Mouse (Mus musculus) left cerebral cortex, postnatal 4 days (tissue): ENCODE measurements around the gene Klf9. TPM values are rescaled to one million over a fixed set of nuclear protein-coding genes. Genes with fewer than 3 reads are reported as not detected.
"Not testable (repeated sequence)": the region's sequence is repeated elsewhere in the genome, so short reads cannot be mapped to it uniquely, and the experiment has no call there.

Experiments
- DNase-seq: peaks from one replicate; pipeline ENCODE4 v3.0.0-alpha.2; 2022
- intact Hi-C: fragments of 180-260 bp; cut with DNase I; formaldehyde crosslinking; loops from one replicate; pipeline ENCODE4 v1.15.1; 2025
- total RNA-seq, 2 experiments: library from RNA; stranded (reverse); gene quantifications; 2 replicates each; pipeline ENCODE4 v1.2.3; 2021

The Klf9 gene
- total RNA-seq, 2 experiments from 2014 or later: 44.2 to 46.4 TPM

GRCm38 (mm10) chr19:23139756-23140470, 1.1 kb upstream of the Klf9 start:
- intact Hi-C loops: loop anchor here (5.0 kb wide), 3 partner anchors 133 to 223 kb away; no protein-coding TSS in a partner anchor
- DNase-seq: no peak

- DNase-seq: peak; percentile 81
- intact Hi-C loops: no loop called here
These were observed 610 bp downstream of the Klf9 start for GRCm38 (mm10) chr19:23141391-23142281.

GRCm38 (mm10) chr19:23142427-23143073, 1.5 kb downstream of the Klf9 start:
- intact Hi-C loops: no loop called here
- DNase-seq: no peak

GRCm38 (mm10) chr19:23143074-23143445, 2.0 kb downstream of the Klf9 start:
- intact Hi-C loops: no loop called here
- DNase-seq: no peak

GRCm38 (mm10) chr19:23143541-23143940, 2.5 kb downstream of the Klf9 start:
- DNase-seq: no peak
- intact Hi-C loops: no loop called here

GRCm38 (mm10) chr19:23144031-23144430, 3.0 kb downstream of the Klf9 start:
- no peak for DNase-seq
- intact Hi-C loops: no loop called here

GRCm38 (mm10) chr19:23145146-23145545, 4.1 kb downstream of the Klf9 start:
- intact Hi-C loops: no loop called here
- no peak for DNase-seq

GRCm38 (mm10) chr19:23145575-23145974, 4.5 kb downstream of the Klf9 start:
- intact Hi-C loops, DNase-seq: not testable (repeated sequence)

- peak; percentile 65 for DNase-seq
- intact Hi-C loops: no loop called here
These were observed 5.4 kb downstream of the Klf9 start for GRCm38 (mm10) chr19:23146409-23146861.

GRCm38 (mm10) chr19:23147026-23147966, 6.3 kb downstream of the Klf9 start:
- intact Hi-C loops: no loop called here
- no peak for DNase-seq

GRCm38 (mm10) chr19:23149465-23150410, 8.7 kb downstream of the Klf9 start:
- no peak for DNase-seq
- intact Hi-C loops: no loop called here

GRCm38 (mm10) chr19:23150556-23151265, 9.7 kb downstream of the Klf9 start:
- intact Hi-C loops: no loop called here
- DNase-seq: no peak

- intact Hi-C loops: no loop called here
- DNase-seq: no peak
These were observed 10.6 kb downstream of the Klf9 start for GRCm38 (mm10) chr19:23151651-23152070.

- no peak for DNase-seq
- intact Hi-C loops: no loop called here
These were observed 11.2 kb downstream of the Klf9 start for GRCm38 (mm10) chr19:23152201-23152640.

- no peak for DNase-seq
- intact Hi-C loops: no loop called here
These were observed 12.0 kb downstream of the Klf9 start for GRCm38 (mm10) chr19:23152771-23153605.

GRCm38 (mm10) chr19:23153606-23154127, 12.6 kb downstream of the Klf9 start:
- intact Hi-C loops: no loop called here
- DNase-seq: no peak

GRCm38 (mm10) chr19:23159780-23160395, 18.9 kb downstream of the Klf9 start:
- DNase-seq: no peak
- intact Hi-C loops: no loop called here
